Mouse (Mus musculus) MEL-GATA-1-ER (cell line): ENCODE measurements at regions not wholly inside any gene's neighbourhood (a gene's known extent, or its start where the extent isn't known, plus 50 kb on each side); places are given as distances from the start of the nearest gene placed in this dataset.

Experiments
- DNase-seq: peaks from one replicate; pipeline ENCODE4 v3.0.0-alpha.2; 2012; ENCODE audit warnings: low read depth; ENCODE audit errors: extremely low read depth

DNA sequence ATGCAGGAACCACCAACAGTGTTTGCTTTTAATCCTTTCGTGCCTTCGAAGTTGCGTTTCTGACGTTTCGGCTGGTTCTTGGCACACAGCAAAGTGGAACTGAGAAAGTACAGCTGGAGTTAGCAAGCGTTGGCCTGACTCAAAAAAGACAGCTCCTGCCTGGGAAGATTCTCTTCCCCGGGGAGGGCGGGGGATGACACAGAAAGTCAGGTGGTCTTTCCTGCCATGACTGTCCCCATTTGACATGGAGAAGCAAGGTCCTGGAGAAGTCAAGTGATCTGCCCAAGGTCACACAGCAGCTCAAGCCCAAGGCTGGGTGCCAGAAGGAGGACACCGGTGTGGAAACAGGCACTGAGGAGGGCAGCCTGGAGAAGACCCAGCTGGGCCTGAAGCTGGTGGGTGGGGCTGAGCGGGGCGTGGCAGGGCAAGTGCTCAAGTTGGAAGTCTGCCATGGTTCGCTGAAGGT is 411.4 kb downstream of the Matn1 start:
- no peak for DNase-seq

DNA sequence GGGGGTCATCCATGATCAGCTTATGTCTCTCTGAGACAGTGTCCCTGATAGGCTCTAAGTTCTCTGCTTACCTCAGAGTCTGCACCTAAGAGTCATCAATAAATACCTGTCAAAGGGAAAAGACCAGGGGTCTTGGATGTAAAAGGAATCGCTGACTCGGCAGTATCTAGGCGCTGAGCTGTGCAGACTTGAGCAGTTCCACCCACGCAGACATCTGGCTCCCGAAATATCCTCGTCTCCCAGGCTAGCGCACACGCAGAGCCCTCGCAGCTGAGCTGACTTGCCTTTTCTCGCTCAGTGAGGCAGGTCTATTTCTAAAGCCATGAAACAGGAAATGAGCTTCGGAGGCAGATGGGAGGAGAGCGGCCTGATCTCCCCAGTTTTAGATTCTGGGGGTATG is 412.1 kb downstream of the Matn1 start:
- DNase-seq, result no peak

DNA sequence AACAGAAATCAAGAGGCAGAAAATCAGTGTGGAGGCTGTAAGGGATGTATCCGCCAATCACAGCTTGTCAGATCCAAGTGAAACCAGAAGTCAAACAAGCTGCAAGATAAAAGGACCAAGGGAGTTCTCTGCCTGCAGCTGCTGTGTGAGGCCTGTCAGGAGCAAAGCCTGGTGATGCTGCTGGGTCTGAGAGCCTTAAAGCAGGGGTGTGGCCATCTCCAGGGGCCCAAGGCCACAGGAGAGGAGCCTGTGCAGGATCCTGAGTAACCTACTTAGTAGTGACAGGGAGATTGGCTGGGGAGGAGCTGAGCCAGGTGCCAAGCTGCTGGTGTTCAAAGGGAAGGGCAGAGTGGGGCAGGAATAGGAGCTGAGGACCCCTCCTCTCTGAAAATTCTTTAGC is 418.8 kb downstream of the Matn1 start:
- DNase-seq, result no peak

GRCm38 (mm10) chr4:131364671-131365252 is 420.6 kb downstream of the Matn1 start:
- DNase-seq, result no peak

DNA sequence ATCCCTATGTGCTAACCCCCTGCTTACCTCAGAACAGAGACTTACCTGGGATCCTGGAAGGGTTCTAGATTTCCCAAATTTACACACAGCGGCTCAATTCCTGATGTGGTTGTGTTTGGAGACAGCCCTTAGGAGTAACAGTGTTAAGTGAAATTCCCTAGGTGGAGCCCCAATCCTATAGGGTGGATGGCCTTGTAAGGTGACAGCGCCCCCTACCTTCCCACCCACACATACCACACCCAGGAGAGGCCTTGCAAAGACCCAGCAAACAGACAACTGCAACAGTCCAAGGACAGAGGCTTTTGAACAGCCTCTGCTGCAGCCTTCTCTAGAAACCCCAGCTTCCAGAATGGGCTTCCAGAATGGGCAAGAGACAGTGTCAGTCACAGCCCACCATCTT is 421.8 kb downstream of the Matn1 start:
- DNase-seq, result no peak

DNA sequence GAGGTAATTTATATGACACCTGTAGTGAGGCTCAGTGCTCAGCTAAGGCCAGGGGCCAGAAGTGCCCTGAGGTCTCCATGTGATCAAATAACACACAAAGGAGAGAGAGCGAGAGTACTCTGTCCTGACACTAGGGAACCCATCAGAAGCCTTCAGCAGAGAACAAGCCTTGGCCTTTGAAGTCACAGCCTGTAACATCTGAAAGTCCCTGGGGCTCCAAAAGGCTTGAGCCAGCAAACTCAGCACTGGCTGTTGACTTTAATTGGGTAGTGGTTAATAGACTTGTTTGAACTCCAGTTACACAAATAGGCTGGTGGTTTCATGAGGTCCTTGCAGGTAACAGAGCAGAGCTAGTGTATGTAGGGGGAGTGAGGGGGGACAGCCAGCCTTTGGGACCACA is 422.5 kb downstream of the Matn1 start:
- no peak for DNase-seq

DNA sequence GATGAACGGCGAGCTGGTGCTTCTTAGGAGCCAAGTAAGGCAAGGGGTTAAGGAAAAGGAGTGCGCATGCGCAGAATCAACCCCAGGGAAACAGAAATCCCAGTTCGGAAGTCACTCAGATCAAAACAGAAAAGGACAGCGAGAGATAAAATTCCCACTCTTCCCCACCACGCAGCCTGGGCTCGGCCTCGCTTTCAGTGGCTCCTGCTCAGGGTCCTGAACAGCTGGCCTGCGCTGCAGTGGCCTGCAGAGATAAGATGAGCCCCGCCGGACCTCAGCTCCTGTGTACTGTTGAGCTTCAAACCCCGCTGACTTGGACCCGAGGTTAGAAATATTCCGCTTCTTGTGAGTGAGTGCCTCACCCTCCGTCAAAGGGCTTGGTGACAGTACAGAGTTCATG is 428.3 kb downstream of the Matn1 start:
- DNase-seq, result no peak

GRCm38 (mm10) chr4:131373172-131373571 is 429.0 kb downstream of the Matn1 start:
- DNase-seq, result no peak

- no peak for DNase-seq
Observed at GRCm38 (mm10) chr4:131374527-131375290, 430.5 kb downstream of the Matn1 start.

- no peak for DNase-seq
Observed at GRCm38 (mm10) chr4:131381063-131381462, 436.9 kb downstream of the Matn1 start.

GRCm38 (mm10) chr4:131381529-131381928 is 437.3 kb downstream of the Matn1 start:
- DNase-seq, result no peak

DNA sequence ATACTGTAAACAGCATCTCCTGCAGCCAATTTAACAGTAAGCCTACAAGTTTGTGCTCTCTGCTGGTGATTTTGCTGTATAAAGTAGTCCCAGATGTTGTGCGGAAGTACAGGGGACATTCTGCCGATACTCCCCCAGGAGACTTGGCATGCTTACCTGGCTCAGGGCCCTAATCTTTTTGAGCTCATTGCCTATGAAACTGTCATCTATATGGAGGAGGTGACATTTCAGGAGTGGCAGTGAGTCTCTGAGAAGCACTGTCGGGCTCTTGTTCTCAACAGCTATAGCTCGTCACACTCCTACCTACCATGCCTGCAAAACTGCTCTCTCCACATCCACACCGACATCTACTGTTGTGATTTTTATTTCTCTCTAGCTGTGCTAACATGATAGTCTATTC is 439.7 kb downstream of the Matn1 start:
- no peak for DNase-seq

GRCm38 (mm10) chr4:131386961-131387360 is 442.8 kb downstream of the Matn1 start:
- no peak for DNase-seq

DNA sequence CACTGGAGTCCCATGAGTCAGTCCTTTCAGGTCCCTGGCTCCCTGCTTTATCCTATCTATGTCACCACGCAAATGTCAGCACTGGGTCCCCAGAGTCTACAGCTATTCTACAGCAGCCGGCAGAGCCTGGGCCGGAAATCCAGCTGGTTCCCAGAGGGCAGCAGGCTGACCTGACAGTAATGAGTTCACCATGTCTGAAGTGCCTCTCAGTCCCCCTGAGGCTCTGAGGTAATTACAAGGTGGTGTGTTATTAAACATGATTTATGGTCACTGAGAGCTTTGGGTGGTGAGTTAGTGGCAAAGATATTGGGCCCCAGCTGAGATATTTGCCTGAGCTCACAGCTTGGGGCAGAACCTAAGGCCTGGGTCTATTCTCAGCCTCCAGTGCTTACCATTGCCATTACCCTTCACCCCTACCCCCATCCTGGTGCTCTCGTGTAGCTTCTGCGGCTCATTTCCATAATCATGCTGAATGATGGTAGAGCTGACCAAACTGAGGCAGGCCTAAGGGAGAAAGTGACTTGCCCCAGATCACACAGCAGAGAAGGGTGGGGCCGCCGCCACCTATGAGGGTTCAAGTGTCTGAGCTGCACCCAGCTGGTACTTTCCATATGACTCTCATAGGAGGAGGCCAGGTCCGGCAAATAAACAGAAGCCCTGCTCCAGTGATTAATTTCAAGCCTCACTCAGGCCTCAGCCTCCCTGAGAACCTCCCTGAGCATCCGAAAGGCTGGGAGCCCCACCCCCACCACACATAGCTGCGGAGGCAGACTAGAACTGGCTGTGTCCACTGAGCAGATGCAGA is 446.8 kb downstream of the Ptpru start:
- no peak for DNase-seq

- no peak for DNase-seq
Observed at GRCm38 (mm10) chr4:131391924-131392297, 446.2 kb downstream of the Ptpru start.

- no peak for DNase-seq
Observed at GRCm38 (mm10) chr4:131392478-131392877, 445.6 kb downstream of the Ptpru start.

GRCm38 (mm10) chr4:131396226-131396840 is 441.8 kb downstream of the Ptpru start:
- DNase-seq, result no peak

DNA sequence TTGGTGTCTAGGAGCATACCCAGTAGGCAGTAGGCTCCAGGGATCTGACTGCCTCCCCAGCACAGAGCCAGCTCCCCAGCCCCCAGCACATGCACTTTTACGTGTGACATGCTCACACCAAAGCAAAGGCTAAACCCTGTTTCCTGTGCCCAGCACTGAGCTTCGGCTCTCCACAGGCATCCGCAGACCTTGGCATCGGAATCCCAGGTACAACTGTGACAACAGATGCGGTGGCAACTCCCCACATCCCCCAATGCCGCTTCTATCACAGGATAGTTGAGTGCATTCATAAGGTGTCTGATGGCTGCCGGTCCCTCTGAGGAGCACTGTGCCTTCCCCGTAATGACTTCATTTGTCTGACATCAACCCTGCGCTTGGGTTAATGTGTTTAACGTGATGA is 440.9 kb downstream of the Ptpru start:
- no peak for DNase-seq

GRCm38 (mm10) chr4:131400756-131401155 is 437.3 kb downstream of the Ptpru start:
- no peak for DNase-seq

DNA sequence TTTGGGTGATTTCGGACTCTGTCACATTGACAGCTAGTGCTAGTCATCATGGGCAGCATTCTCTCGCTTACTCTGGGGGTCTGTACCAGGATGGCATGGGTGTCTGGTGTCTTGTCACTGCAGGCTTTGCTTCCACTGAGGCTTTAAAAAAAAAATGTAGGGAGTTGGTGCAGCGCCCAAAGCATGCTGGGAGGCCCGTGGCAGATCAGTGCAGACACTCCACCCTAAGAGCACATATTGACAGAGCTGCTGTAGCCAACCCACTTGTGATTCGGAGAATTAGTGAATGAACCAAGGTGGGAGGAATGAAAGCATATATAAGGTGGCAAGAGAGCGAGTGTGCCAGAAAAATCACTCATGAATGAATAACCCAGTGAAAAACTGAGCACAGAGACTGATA is 436.8 kb downstream of the Ptpru start:
- DNase-seq, result no peak

DNA sequence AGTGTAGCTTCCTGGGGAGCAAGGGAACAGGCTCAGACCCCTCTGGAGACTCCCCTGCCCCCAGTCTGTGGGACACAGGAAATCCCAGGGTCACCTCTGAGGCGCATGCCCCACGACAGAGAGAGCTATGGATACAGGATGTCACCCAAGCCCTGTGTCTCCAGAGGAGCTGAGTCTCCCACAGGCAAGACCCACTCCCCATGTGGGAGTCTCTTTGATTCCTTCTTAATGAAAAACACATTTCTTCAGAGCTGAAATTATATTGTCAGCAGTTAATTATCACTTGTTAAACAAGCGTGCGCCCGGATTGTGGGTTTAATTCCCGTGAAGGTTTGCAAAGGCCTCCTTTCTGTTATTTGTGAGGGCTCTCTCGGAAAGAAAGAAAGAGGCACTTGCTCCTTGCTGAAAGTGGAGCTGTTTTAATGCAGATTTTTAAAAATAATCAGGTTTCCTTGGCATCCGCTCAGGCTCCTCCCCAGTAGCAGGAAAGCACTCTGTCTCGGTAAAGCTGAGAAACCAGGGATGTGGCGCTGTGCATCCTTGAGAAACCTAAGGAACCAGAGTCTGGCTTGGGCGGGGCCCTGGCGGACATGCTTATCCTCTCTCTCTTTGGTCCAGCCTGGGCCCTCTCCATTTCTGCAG is 432.6 kb downstream of the Ptpru start:
- no peak for DNase-seq
